Mouse (Mus musculus): ENCODE data around the gene Tiam1.

GRCm38 (mm10) chr16:89839829-89840228 lies 303.7 kb downstream of the Tiam1 start:
- TF ChIP-seq EP300 (IDR thresholded peaks at IDR 0.05) (no peak), CTCF (IDR thresholded peaks at IDR 0.05) (no peak)
